ENCODE assay signal across 14 mouse cellular contexts in genomic region chr8:34229477-34229876, GRCm38 (mm10).
DNase-seq lines count a peak whose midpoint lies in the region; ATAC-seq and TF ChIP-seq lines count a peak whose summit lies in the region.
"Had no signal": no experiment of that assay in that cellular context is flagged by ENCODE, and none has a peak within 500 bp of the region (broad histone marks: within the 10 kb centered on the region; RNA-seq: fewer than 3 reads in every experiment).

No protein-coding gene starts in this region.

- TF ChIP-seq CTCF in intestine, postnatal 0 days (IDR thresholded peaks at IDR 0.05; ENCODE audit: low read depth): no peak

- no peak overlapping the region for H3K9ac ChIP-seq in intestine, embryonic 14.5 days (ENCODE audit: low read length)
- no peak overlapping the region for H3K9ac ChIP-seq in intestine, postnatal 0 days (ENCODE audit: low read depth, low read length)
- no peak overlapping the region for H3K9ac ChIP-seq in heart, embryonic 14.5 days (ENCODE audit: low read length)
- H3K9ac ChIP-seq in stomach, embryonic 15.5 days: no peak overlapping the region
- H3K9ac ChIP-seq: embryonic facial prominence, embryonic 15.5 days; limb, embryonic 12.5 days had no signal

- no peak for DNase-seq in intestine, embryonic 14.5 days (ENCODE audit: low spot score)
- DNase-seq in kidney, postnatal 25 days: peak; percentile 5 to 44
- DNase-seq in retina, postnatal 1 day: no peak
- DNase-seq in right cerebral cortex, postnatal 36 days (ENCODE audit: low spot score in 2 of 2): no peak
- DNase-seq in B cell, adult 2 months: no peak
- DNase-seq: cerebellum, adult 2 months; spleen, adult 18-20 months; thymus, adult 18-20 months had no signal

- H3K9me3 ChIP-seq in intestine, embryonic 14.5 days (ENCODE audit: control insufficient read depth, low read length): no peaks in the 10 kb centered on the region
- no peaks in the 10 kb centered on the region for H3K9me3 ChIP-seq in intestine, postnatal 0 days (ENCODE audit: control insufficient read depth)
- 0 out of 2 replicates have a peak, but pooled peaks cover under 1% of the 10 kb centered on the region for H3K9me3 ChIP-seq in heart, embryonic 14.5 days (ENCODE audit: control insufficient read depth, low read length)
- H3K9me3 ChIP-seq in stomach, embryonic 15.5 days: no peaks in the 10 kb centered on the region
- H3K9me3 ChIP-seq: embryonic facial prominence, embryonic 15.5 days; limb, embryonic 12.5 days had no signal

- H3K4me3 ChIP-seq in intestine, embryonic 14.5 days (ENCODE audit: low read depth, low read length): no peak overlapping the region
- no peak overlapping the region for H3K4me3 ChIP-seq in intestine, postnatal 0 days (ENCODE audit: low read depth, low read length)
- no peak overlapping the region for H3K4me3 ChIP-seq in heart, embryonic 14.5 days (ENCODE audit: control insufficient read depth in 1 of 2, insufficient read depth in 1 of 2, low read depth in 1 of 2, low read length in 2 of 2)
- no peak overlapping the region for H3K4me3 ChIP-seq in stomach, embryonic 15.5 days (replicated peaks)
- H3K4me3 ChIP-seq: embryonic facial prominence, embryonic 15.5 days; limb, embryonic 12.5 days had no signal

- no peak overlapping the region for H3K4me2 ChIP-seq in intestine, embryonic 14.5 days (ENCODE audit: low read length)
- H3K4me2 ChIP-seq in intestine, postnatal 0 days (replicated peaks; ENCODE audit: low read depth): no peak overlapping the region
- H3K4me2 ChIP-seq in heart, embryonic 14.5 days (ENCODE audit: low read length): no peak overlapping the region
- no peak overlapping the region for H3K4me2 ChIP-seq in stomach, embryonic 15.5 days
- H3K4me2 ChIP-seq: embryonic facial prominence, embryonic 15.5 days; limb, embryonic 12.5 days had no signal

- no peaks in the 10 kb centered on the region for H3K36me3 ChIP-seq in intestine, embryonic 14.5 days (ENCODE audit: control insufficient read depth, insufficient read depth, low read length)
- no peaks in the 10 kb centered on the region for H3K36me3 ChIP-seq in intestine, postnatal 0 days (ENCODE audit: control insufficient read depth, insufficient read depth)
- no peaks in the 10 kb centered on the region for H3K36me3 ChIP-seq in heart, embryonic 14.5 days (ENCODE audit: control insufficient read depth, insufficient read depth, low read length)
- H3K36me3 ChIP-seq in stomach, embryonic 15.5 days: no peaks in the 10 kb centered on the region
- H3K36me3 ChIP-seq: embryonic facial prominence, embryonic 15.5 days; limb, embryonic 12.5 days had no signal

- WGBS in intestine, embryonic 14.5 days: 67% methylated on average over 3 of the region's 3 CpGs
- WGBS in intestine, postnatal 0 days: 54% methylated on average over 3 of the region's 3 CpGs
- WGBS in heart, embryonic 14.5 days: 31% methylated on average over 3 of the region's 3 CpGs
- 70% methylated on average over 3 of the region's 3 CpGs for WGBS in stomach, embryonic 15.5 days

- H3K27me3 ChIP-seq in intestine, embryonic 14.5 days (replicated peaks; ENCODE audit: control insufficient read depth, insufficient read depth, low read length): no peaks in the 10 kb centered on the region
- no peaks in the 10 kb centered on the region for H3K27me3 ChIP-seq in intestine, postnatal 0 days (replicated peaks; ENCODE audit: control insufficient read depth, insufficient read depth, low read length)
- no peaks in the 10 kb centered on the region for H3K27me3 ChIP-seq in heart, embryonic 14.5 days (ENCODE audit: control insufficient read depth, insufficient read depth, low read length)
- H3K27me3 ChIP-seq in stomach, embryonic 15.5 days (replicated peaks): no peaks in the 10 kb centered on the region
- H3K27me3 ChIP-seq: embryonic facial prominence, embryonic 15.5 days had no signal

- H3K4me1 ChIP-seq in intestine, embryonic 14.5 days (replicated peaks; ENCODE audit: control insufficient read depth, insufficient read depth, low read length): peaks cover 3% of the 10 kb centered on the region; the same call in 1 of the 2 replicates
- H3K4me1 ChIP-seq in intestine, postnatal 0 days (replicated peaks; ENCODE audit: control insufficient read depth, insufficient read depth, low read length): no peaks in the 10 kb centered on the region
- peaks cover 0 to 17% of the 10 kb centered on the region in 2 experiments; a peak in 3 of 4 replicates for H3K4me1 ChIP-seq in heart, embryonic 14.5 days (ENCODE audit: control insufficient read depth in 2 of 2, insufficient read depth in 2 of 2, low read length in 2 of 2)
- H3K4me1 ChIP-seq in stomach, embryonic 15.5 days: no peaks in the 10 kb centered on the region
- H3K4me1 ChIP-seq: embryonic facial prominence, embryonic 15.5 days; limb, embryonic 12.5 days had no signal

- no peak overlapping the region for H3K27ac ChIP-seq in intestine, embryonic 14.5 days (ENCODE audit: low read depth)
- no peak overlapping the region for H3K27ac ChIP-seq in intestine, postnatal 0 days (ENCODE audit: low read depth, low read length)
- H3K27ac ChIP-seq in heart, embryonic 14.5 days (replicated peaks in 1 of 2; ENCODE audit: control insufficient read depth in 1 of 2, insufficient read depth in 1 of 2, low read depth in 2 of 2, low read length in 2 of 2): no peak overlapping the region
- H3K27ac ChIP-seq in stomach, embryonic 15.5 days: no peak overlapping the region
- H3K27ac ChIP-seq: embryonic facial prominence, embryonic 15.5 days; limb, embryonic 12.5 days; macrophage had no signal

- ATAC-seq in intestine, embryonic 14.5 days (replicated peaks; ENCODE audit: low FRiP score, low TSS enrichment, low read depth): 0 out of 2 replicates have a peak, but pooled peaks have one; percentile 15
- no peak for ATAC-seq in intestine, postnatal 0 days
- peak; percentile 77 for ATAC-seq in heart, embryonic 14.5 days (ENCODE audit: insufficient number of reproducible peaks, insufficient read depth, low FRiP score, low read depth)
- ATAC-seq in stomach, embryonic 15.5 days (ENCODE audit: insufficient read depth, low FRiP score, low read depth): peak; percentile 43; the same call in 1 of the 2 replicates

Comparison
In these comparisons a context has a peak if more than half of its experiments do, and no peak if none do; other contexts are left out.
1. DNase-seq: peak in kidney, postnatal 25 days (2 of 2); none in intestine, embryonic 14.5 days (single experiment), retina, postnatal 1 day (single experiment), right cerebral cortex, postnatal 36 days (0 of 2) and B cell, adult 2 months (0 of 2).